Mouse (Mus musculus) forebrain, embryonic 13.5 days (tissue): Measurements from ENCODE around the gene Prkca. TPM values are rescaled to one million over a fixed set of nuclear protein-coding genes. Genes with fewer than 3 reads are reported as not detected.

Experiments
- ATAC-seq: fragments of 200-750 bp; cut with Nextera tagmentation; 2 replicates; pipeline ENCODE4 v1.8.0; 2017
- H3K27ac ChIP-seq: fragments of 300-500 bp; sonication (generic); 2 replicates; pipeline ENCODE4 v1.5.1; 2015; ENCODE audit warnings: inconsistent platforms, mild to moderate bottlenecking, moderate library complexity
- H3K27me3 ChIP-seq: fragments of 300-500 bp; sonication (generic); 2 replicates; pipeline ENCODE4 v1.6.1; 2015; ENCODE audit warnings: mild to moderate bottlenecking, inconsistent platforms
- H3K36me3 ChIP-seq: fragments of 300-500 bp; sonication (generic); 2 replicates; pipeline ENCODE4 v1.6.1; 2015; ENCODE audit warnings: mild to moderate bottlenecking, inconsistent platforms; ENCODE audit not compliant: poor library complexity, severe bottlenecking
- H3K4me1 ChIP-seq: fragments of 300-500 bp; sonication (generic); 2 replicates; pipeline ENCODE4 v1.6.1; 2015; ENCODE audit warnings: inconsistent platforms
- H3K4me2 ChIP-seq: fragments of 300-500 bp; sonication (generic); 2 replicates; pipeline ENCODE4 v1.6.1; 2015; ENCODE audit warnings: inconsistent platforms, mild to moderate bottlenecking, moderate library complexity
- H3K4me3 ChIP-seq: fragments of 300-500 bp; sonication (generic); 2 replicates; pipeline ENCODE4 v1.5.1; 2015; ENCODE audit warnings: mild to moderate bottlenecking, inconsistent platforms
- H3K9ac ChIP-seq: fragments of 300-500 bp; sonication (generic); 2 replicates; pipeline ENCODE4 v1.6.1; 2015; ENCODE audit warnings: mild to moderate bottlenecking, inconsistent platforms
- H3K9me3 ChIP-seq: fragments of 300-500 bp; sonication (generic); replicated peaks from 2 replicates; pipeline ENCODE4 v1.6.1; 2016; ENCODE audit warnings: inconsistent platforms
- WGBS: fragments of 180-500 bp; shearing (Covaris S2); methylation state at CpG from one replicate; pipeline ENCODE4 v1.1.7; 2015; 5-methylcytosine and 5-hydroxymethylcytosine counted together
- polyA plus RNA-seq: library from polyadenylated mRNA; unstranded; fragments of >200 nt; fragmentation: Nextera tagmentation; extraction: Ambion mirVana; gene quantifications from 2 replicates; pipeline ENCODE4 v1.2.1, GENCODE M21; 2015

The Prkca gene
- polyA plus RNA-seq, 1 experiment from 2014 or later = 4.2 TPM

DNA sequence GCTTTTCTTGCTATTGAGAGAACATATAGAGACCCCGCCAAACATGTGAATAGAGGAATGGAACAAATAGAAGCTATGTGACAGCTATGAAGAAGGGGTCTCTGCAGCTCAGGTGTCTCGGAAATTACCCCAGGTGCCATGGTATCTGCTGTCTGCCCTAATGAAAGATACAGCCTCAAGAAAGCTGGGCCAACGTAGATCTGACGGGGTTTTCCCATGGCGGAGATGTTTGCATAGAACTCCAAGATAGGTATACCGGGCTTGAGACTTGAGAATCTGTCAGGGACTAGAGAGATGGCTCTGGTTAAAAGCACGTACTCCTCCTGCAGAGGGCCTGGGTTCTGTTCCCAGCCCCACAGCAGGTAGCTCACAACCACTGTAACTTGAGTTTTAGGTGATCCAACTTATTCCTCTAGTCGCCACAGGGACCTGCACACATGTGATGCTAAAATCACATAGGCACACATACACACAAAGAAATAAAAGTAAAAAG is 188.6 kb downstream of the Prkca start:
- Histone ChIP-seq H3K9ac (no peak overlapping the region), H3K27me3 (no peaks in the 10 kb centered on the region), H3K4me1 (peaks cover 20% of the 10 kb centered on the region), H3K36me3 (no peaks in the 10 kb centered on the region), H3K4me3 (no peak overlapping the region), H3K27ac (no peak overlapping the region), H3K4me2 (no peak overlapping the region), H3K9me3 (peaks cover 9% of the 10 kb centered on the region; the same call in 1 of the 2 replicates)
- ATAC-seq = no peak
- 93% methylated on average over 8 of the region's 8 CpGs for WGBS

DNA sequence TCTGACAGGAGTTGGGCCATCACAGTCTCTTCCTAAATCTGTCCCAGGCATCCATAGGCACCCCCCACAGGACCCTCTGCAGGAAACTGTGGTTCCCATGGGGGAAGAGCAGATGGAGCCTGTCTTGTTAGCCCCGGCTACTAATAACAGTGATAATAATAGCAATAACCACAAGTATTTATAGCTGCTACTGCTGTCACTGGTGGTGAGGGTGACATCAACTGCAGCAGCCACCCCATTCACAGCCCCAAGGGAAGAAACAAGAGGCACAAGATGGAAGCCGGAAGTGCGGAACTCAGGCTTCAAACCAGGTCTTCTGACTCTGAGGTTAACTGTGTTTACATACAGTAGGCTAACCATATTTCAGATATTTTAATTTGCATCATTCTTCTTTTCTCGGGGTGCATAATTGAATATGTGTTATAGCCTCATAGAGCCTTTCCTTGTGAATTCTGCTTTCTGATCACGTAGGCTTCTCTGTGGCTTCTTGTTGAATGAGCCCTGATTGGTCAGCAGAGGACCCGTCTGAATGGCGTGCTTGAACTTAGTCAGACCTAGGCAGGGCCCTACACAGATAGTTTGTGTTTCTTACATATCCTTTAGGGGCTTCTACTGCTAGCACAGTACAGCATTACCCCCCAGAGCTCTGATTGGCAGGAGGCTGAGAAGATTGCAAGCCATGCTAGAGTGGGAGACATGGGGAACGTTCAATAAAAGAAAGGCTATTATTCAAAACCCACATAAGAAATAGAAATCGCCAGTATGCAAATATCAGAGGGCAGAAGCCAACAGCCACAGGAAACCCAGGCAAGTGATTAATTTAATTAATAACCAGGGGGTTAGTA is 189.5 kb downstream of the Prkca start:
- no peak for ATAC-seq
- no peak overlapping the region for H3K27ac ChIP-seq
- no peaks in the 10 kb centered on the region for H3K36me3 ChIP-seq
- H3K4me3 ChIP-seq = no peak overlapping the region
- 81% methylated on average over 9 of the region's 9 CpGs for WGBS
- H3K4me1 ChIP-seq = peaks cover 25% of the 10 kb centered on the region
- H3K4me2 ChIP-seq = no peak overlapping the region
- H3K9me3 ChIP-seq = peaks cover 9% of the 10 kb centered on the region; the same call in 1 of the 2 replicates
- no peak overlapping the region for H3K9ac ChIP-seq
- no peaks in the 10 kb centered on the region for H3K27me3 ChIP-seq

DNA sequence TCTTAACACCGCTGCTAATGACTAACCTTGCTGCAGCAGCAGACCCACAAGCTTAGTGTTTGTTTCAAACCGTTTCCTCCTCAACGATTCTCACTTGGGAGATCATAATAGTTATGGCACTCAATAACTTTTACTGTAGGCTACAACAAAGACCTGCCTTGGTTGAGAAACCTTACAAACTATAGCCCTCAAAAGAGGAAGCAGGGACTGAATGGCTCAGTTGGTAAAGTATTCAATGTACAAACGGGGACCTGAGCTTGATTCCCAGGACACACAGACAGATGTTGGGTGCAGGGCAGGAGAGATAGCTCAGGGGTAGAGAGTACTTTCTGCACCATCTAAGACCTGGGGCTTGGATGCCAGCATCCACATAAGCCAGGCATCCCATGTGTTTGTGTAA is 191.1 kb downstream of the Prkca start:
- Histone ChIP-seq H3K4me2 (no peak overlapping the region), H3K27ac (no peak overlapping the region), H3K4me1 (peaks cover 34% of the 10 kb centered on the region), H3K36me3 (no peaks in the 10 kb centered on the region), H3K27me3 (no peaks in the 10 kb centered on the region), H3K4me3 (no peak overlapping the region), H3K9me3 (no peaks in the 10 kb centered on the region), H3K9ac (no peak overlapping the region)
- ATAC-seq = no peak
- 55% methylated on average over 4 of the region's 4 CpGs for WGBS

DNA sequence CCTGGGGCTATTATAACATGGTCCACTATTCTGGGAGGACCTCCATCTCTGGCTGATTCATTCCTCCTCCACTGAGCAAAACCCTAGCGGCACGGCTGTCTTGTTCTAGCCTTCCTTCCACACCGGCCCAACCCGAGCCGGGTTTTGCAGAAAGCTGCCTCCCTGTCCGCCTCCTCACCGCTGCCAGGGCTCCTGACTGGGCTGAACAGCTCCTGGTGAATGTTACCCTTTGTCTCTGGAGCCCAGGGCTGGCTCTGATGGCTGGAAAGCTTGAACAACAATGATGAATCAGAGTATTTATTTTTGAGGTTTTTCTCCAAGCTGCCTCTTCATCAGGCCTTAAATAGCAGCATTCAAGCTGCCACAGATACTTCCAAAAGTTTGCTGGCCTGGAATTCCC is 193.3 kb downstream of the Prkca start:
- Histone ChIP-seq H3K27me3 (no peaks in the 10 kb centered on the region), H3K9ac (no peak overlapping the region), H3K27ac (peak overlapping the region; percentile 11), H3K4me2 (no peak overlapping the region), H3K4me3 (no peak overlapping the region), H3K4me1 (peaks cover 49% of the 10 kb centered on the region), H3K9me3 (no peaks in the 10 kb centered on the region), H3K36me3 (no peaks in the 10 kb centered on the region)
- ATAC-seq = no peak
- 31% methylated on average over 7 of the region's 7 CpGs for WGBS

DNA sequence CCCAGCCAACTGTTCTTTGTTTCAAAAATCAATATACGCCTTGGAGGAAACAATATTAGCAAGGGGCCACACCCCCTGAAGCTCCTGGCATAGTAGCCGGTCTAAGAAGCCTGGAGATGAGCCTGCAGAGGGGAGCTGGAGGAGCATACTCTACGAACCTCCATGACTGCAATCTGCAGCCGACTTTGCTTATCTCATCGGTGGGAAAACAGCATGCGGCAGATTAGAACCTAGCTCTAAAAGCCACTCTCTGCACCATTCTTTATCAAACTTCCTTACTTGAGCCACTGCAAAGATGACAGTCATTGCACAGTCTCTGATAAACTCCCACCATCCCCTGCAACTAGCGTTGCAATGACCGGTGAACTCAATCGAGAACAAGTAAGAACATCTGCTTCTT is 194.5 kb downstream of the Prkca start:
- Histone ChIP-seq H3K4me2 (no peak overlapping the region), H3K4me3 (no peak overlapping the region), H3K36me3 (no peaks in the 10 kb centered on the region), H3K4me1 (peaks cover 54% of the 10 kb centered on the region), H3K9me3 (no peaks in the 10 kb centered on the region), H3K27me3 (no peaks in the 10 kb centered on the region), H3K27ac (no peak overlapping the region), H3K9ac (no peak overlapping the region)
- no peak for ATAC-seq
- WGBS = 65% methylated on average over 9 of the region's 9 CpGs

DNA sequence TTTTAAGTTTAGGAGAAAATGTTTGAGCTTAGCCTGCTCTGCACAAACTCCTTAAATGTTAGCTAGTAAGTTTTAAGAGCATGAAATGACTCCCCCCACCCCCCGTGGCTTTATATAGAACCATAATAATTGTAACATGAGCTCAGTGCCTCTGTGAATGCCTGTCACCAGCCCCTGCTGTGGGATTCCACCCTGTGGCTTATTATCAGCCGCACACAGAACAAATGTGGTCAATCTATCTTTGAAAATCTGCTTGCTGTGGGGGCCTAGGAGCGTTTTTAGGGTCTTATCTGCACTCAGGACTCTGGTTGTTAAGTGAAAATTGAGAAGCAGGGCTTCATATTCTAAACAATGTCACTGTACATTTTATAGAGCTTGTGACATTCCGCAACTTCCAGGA is 195.2 kb downstream of the Prkca start:
- Histone ChIP-seq H3K27ac (no peak overlapping the region), H3K4me1 (peaks cover 54% of the 10 kb centered on the region), H3K36me3 (no peaks in the 10 kb centered on the region), H3K4me2 (no peak overlapping the region), H3K4me3 (no peak overlapping the region), H3K9me3 (no peaks in the 10 kb centered on the region), H3K9ac (no peak overlapping the region), H3K27me3 (no peaks in the 10 kb centered on the region)
- 19% methylated on average over 4 of the region's 4 CpGs for WGBS
- ATAC-seq = no peak

DNA sequence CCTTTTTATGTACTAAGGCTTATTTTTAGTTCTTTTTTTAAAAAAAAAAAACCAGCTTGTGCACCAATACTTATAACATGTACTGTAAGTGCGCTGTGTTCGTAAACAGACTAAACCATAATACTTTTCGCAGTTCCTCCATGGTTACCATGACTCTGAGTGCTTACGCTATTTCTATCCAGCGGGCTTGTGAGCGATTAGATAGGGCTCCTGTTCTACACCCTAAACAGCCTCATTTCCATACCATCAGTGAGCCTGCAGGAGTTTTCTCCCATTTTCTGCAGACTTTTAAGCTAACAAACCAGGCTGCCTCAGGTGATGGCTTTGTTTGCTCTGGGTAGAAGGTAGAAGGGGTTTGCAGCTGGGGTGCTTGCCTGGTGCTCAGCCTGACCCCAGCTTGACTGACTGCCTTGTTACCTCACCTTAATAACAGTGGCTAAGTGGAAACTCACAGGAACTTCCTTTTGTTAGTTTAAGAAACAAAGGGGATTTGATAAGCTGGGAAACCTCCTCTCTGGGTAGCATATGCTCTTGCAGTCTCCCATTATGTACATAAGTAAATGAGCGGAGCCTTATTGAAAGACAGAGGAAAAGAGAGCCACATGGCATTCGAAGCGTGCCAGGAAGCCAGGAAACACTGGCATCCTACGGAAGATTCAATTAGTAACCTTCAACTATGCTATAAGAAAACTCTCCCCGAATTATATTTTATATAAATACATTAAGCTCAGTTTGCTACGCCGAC is 197.8 kb downstream of the Prkca start:
- WGBS = 43% methylated on average over 13 of the region's 13 CpGs

DNA sequence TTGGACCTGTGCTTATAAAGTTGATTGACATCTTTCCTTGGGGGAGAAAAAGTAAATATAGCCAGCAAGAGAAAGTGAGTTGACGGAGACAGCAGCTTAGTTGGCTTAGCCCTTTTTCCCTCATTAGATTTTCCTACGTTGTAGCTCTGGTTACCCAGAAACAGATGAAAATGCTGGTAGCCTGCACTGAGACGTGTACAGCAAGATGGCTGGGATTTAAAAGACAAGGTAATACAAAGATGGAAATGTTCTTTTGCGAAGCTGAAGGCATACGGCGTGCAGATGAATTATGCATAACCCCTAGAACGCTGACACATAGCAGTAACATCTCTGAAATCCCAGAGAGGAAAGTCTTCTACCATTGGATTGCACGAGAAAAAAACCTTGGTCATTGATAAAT is 198.6 kb downstream of the Prkca start:
- ATAC-seq = no peak
- WGBS = 74% methylated on average over 8 of the region's 8 CpGs
- no peaks in the 10 kb centered on the region for H3K27me3 ChIP-seq
- no peaks in the 10 kb centered on the region for H3K9me3 ChIP-seq
- H3K36me3 ChIP-seq = no peaks in the 10 kb centered on the region
- no peak overlapping the region for H3K4me3 ChIP-seq
- no peak overlapping the region for H3K9ac ChIP-seq
- no peak overlapping the region for H3K4me2 ChIP-seq
- H3K27ac ChIP-seq = 0 out of 2 replicates have a peak overlapping the region, but pooled peaks have one; percentile 88
- H3K4me1 ChIP-seq = peaks cover 34% of the 10 kb centered on the region

More for the DNA sequence above, 197.8 kb downstream of the Prkca start:
- Histone ChIP-seq H3K27me3 (no peaks in the 10 kb centered on the region), H3K36me3 (no peaks in the 10 kb centered on the region), H3K9ac (peak overlapping the region; percentile 47; the same call in 1 of the 2 replicates), H3K4me1 (peaks cover 42% of the 10 kb centered on the region), H3K4me2 (0 out of 2 replicates have a peak overlapping the region, but pooled peaks have one; percentile 15), H3K4me3 (no peak overlapping the region), H3K27ac (peak overlapping the region; percentile 88), H3K9me3 (no peaks in the 10 kb centered on the region)
- ATAC-seq = peak; percentile 70

DNA sequence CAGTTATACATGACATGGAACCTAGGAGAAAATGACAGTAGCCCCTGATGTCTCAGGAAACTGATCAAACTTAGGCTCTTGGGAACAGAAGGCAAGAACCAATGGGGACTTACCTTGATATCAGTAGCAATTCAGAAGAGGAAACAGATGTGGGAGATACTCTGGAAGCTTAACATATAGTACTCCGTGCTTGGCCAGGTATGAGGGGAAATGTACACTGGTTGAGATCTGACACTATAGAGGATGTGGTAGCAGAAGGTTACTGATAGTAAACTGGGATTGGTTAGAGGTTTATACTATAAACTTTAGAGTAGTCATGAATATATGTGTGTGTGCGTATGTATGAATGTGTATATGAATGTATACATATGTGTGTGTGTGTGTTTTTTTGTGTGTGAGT is 200.0 kb downstream of the Prkca start:
- peaks cover 24% of the 10 kb centered on the region for H3K4me1 ChIP-seq
- WGBS = 96% methylated on average over 2 of the region's 2 CpGs
- H3K4me2 ChIP-seq = no peak overlapping the region
- ATAC-seq = no peak
- no peak overlapping the region for H3K9ac ChIP-seq
- no peaks in the 10 kb centered on the region for H3K9me3 ChIP-seq
- no peak overlapping the region for H3K4me3 ChIP-seq
- H3K27me3 ChIP-seq = no peaks in the 10 kb centered on the region
- H3K27ac ChIP-seq = no peak overlapping the region
- H3K36me3 ChIP-seq = no peaks in the 10 kb centered on the region

DNA sequence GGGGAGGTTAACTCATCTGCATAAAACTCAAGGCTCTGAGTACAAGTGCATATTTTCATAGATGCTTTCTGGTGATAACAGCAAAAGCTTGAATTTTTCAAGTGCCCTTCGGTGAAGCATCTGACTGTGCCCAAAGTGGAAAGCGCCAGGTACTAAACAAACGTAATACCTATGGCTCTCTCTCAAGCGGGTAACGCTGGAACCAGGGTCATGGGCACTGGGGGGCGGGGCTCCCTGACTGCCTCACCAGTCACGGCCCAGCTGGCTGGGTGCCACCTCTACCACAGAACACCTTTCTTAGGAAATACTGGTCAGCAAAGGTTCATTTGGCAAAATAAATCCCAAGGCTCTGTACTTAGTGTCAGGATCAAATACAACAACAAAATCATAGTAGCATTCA is 203.7 kb downstream of the Prkca start:
- H3K27me3 ChIP-seq = no peaks in the 10 kb centered on the region
- H3K4me2 ChIP-seq = no peak overlapping the region
- H3K4me1 ChIP-seq = peaks cover 25% of the 10 kb centered on the region
- 74% methylated on average over 7 of the region's 7 CpGs for WGBS
- H3K27ac ChIP-seq = no peak overlapping the region
- no peaks in the 10 kb centered on the region for H3K9me3 ChIP-seq
- ATAC-seq = no peak
- no peaks in the 10 kb centered on the region for H3K36me3 ChIP-seq
- H3K9ac ChIP-seq = no peak overlapping the region
- H3K4me3 ChIP-seq = no peak overlapping the region

DNA sequence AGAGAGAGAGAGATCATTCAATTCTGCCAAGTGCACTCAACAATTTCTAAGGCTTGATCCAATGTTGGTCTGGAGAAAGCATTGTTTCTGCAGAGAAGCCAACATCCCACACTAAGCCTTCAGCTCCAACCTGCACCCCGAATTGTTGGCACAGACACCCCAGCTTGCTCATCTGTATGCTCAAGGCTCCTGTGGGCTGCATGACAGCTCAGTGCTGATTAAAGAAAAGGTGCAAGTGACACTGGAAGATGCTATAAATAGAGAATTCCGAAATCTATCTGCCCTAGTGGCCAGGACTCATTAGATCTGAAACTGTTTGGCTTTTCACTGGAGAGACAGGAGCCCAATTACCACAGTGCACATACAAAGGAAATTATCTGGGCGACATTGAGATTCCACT is 207.4 kb downstream of the Prkca start:
- no peaks in the 10 kb centered on the region for H3K27me3 ChIP-seq
- H3K4me1 ChIP-seq = peaks cover 23% of the 10 kb centered on the region
- no peak overlapping the region for H3K4me2 ChIP-seq
- WGBS = 25% methylated on average over 3 of the region's 3 CpGs
- peak overlapping the region; percentile 31; the same call in 1 of the 2 replicates for H3K27ac ChIP-seq
- no peaks in the 10 kb centered on the region for H3K9me3 ChIP-seq
- ATAC-seq = peak; percentile 25; the same call in 1 of the 2 replicates
- no peak overlapping the region for H3K9ac ChIP-seq
- H3K4me3 ChIP-seq = no peak overlapping the region
- H3K36me3 ChIP-seq = no peaks in the 10 kb centered on the region
